In genomic region chr1:192336029-192336428, GRCm38 (mm10) we compare ENCODE assay signal across 11 mouse cellular contexts.
"Had no signal": no experiment of that assay in that cellular context is flagged by ENCODE, and none has a peak within 500 bp of the region (broad histone marks: within the 10 kb centered on the region; RNA-seq: fewer than 3 reads in every experiment).

No protein-coding gene starts in this region.

- H3K9ac ChIP-seq: limb, embryonic 13.5 days; liver, embryonic 14.5 days; midbrain, embryonic 12.5 days had no signal

- H3K27me3 ChIP-seq: limb, embryonic 13.5 days; midbrain, embryonic 12.5 days had no signal

- ATAC-seq: inflammation-experienced regulatory T-cells, adult 6 months; intestine, postnatal 0 days had no signal

- H3K4me1 ChIP-seq: midbrain, embryonic 12.5 days had no signal

- H3K4me2 ChIP-seq: limb, embryonic 13.5 days; midbrain, embryonic 12.5 days had no signal

- H3K36me3 ChIP-seq: limb, embryonic 13.5 days; midbrain, embryonic 12.5 days had no signal

- DNase-seq: kidney, adult 8-10 months; kidney, postnatal 25 days; lung, adult 18-20 months; thymus, adult 18-20 months; thymus, postnatal 14 days had no signal

- H3K4me3 ChIP-seq: limb, embryonic 13.5 days; midbrain, embryonic 12.5 days had no signal

- H3K27ac ChIP-seq: limb, embryonic 13.5 days; liver, embryonic 14.5 days; midbrain, embryonic 12.5 days; stomach, postnatal 0 days had no signal
